Mouse (Mus musculus): ENCODE data around the gene Camsap1.
A peak's percentile ranks its signal among the peaks of the same experiment; 100 is the strongest.

Gene Camsap1

DNA sequence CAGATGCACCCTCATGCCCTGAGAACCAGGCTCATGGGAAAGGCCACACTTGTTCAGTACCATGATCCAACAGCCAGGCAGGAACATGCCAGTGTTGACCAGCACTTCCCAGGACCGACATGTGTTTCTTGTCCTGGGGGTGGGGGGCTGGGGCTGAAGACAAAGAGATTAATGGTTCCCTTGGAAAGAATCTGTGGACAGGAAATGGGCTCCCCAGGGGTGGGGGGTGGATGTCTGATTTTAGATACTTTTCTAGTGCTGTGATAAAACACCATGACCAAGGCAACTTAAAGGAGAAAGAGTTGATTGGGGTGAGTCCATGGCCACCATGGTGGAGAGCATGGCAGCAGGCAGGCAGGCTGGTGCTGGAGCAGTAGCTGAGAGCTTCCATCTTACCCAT is 100.8 kb downstream of the Camsap1 start:
- no peak for DNase-seq (ENCODE audit: low spot score)

DNA sequence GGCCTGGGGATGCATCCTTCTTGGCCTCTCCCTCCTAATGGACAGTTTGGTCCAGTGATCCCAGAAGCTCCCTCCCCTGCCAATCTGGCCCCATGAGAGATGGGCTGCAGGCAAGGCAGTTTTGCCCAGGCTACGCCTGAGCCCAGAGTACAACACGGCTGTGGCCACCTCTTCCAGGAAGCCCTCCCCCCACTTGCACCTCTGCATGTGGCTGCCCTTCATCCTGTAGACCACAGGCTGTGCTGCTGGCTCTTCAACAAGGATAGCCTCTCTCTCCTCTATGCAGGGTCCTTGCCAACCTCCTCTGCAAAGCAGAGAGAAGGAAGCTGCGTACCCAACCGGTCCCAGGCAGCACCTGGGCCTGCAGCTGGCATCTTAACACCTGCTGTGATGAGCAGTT is 104.0 kb downstream of the Camsap1 start:
- DNase-seq (ENCODE audit: low spot score) = no peak

DNA sequence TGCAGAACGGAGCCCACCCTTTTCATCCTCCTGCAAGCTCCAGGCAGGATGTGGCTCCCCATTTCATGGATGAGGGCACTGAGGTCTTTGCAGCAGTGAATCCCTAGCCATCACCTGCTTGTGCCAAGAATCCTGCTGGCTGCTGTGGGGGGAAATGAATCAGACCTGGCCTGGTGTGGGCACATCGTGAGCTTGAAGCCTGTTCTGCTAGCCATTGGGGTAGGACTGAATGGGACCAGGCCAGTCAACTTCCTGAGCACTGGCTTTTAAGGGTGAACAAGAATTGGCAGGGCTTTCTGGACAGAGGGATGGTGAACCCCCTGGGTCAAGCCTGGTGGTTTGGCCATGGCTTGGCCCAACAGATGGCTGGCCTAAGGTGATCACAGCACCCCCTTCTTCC is 104.6 kb downstream of the Camsap1 start:
- DNase-seq (ENCODE audit: low spot score) = no peak

DNA sequence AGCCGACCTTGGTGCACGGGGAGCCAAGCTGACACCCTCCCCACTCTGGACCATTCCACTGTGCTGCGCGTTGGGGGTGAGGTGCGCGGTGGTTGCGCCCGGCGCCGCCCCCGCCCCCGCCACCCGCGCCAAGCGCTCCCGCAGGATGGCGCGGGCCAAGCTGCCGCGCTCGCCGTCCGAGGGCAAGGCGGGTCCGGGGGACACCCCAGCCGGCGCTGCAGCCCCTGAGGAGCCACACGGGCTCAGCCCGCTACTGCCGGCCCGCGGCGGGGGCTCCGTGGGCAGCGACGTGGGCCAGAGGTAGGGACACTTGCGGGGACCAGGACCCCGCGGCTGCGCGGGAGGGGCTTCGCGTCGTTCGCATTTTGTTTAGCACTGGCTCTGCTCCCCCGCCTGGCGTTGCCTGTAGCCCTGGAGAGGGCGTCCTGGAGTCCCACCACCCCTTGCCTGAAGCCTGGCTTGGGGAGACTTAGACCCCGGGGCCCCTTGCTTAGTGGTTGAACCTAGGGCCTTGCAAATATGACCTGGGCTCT is 105.3 kb downstream of the Camsap1 start:
- peak; percentile 15 for DNase-seq (ENCODE audit: low spot score)

DNA sequence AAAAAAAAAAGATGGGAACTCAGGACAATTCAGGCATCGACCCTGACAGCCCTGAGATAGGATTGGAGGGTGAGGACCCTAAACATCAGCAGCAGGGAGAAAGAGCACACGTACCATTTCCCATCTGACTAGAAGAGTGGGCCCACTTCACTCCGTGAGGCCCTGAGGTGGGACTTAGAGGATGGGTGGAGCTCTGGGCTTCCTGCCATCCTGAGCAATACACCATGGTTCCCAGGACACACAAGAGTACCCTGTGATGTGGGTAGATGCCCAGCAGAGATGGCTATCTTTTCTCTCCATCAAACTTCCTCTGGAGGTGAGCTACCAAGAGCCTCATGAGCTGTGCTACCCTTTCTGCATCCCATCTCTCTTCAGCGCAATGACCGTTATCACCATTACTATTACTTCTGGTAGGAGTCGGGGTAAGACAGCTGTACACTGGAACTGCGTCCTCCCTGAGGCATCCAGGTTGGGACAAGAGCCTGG is 105.8 kb downstream of the Camsap1 start:
- DNase-seq (ENCODE audit: low spot score) = no peak
